Mouse (Mus musculus): Measurements from ENCODE around the gene Efnb1.

Gene Efnb1

DNA sequence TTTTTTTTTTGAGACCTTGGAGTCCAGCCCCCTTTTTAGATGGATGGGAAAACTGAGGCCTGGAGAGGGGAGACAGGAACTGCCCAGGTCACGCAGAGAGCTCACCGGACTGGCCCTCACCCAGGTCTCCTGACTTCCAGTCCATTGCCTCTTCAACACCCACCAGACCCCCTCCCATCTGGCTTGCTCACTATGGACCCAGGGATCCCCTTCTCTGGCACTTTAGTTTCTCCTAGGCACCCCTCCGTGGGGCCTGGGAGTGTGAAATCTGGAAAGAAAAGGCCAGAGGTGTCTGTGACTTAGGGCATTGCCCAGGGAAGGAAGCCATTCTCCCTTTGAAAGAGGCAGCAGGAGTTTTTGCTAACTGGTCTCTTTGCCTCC, 17.3 kb downstream of the Efnb1 start:
- no peak for DNase-seq (ENCODE audit: low spot score)

GRCm38 (mm10) chrX:99154358-99154757, 18.4 kb downstream of the Efnb1 start:
- no peak for DNase-seq (ENCODE audit: low spot score)

- no peak for DNase-seq (ENCODE audit: low spot score)
Observed at GRCm38 (mm10) chrX:99159020-99159419, 23.1 kb downstream of the Efnb1 start.

DNA sequence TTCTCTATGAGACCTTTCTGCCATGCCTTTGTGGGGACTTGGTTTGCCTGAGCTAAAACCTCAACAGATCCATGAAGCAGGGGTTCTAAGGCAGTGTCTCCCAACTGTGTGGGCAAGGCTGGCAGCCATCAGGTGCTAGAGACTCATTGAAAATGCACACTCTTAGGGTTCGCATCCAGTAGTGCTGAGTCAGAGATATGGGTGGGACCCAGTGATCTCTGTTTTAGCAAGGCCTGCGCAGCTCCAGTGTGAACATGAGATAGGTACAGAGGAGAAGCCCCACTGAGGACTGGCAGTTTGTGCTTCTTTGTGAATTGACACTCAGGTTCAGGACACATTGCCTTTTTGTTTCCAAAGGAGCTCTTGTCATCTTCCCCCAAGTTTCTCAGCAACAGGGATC, 28.2 kb downstream of the Efnb1 start:
- DNase-seq (ENCODE audit: low spot score): no peak

GRCm38 (mm10) chrX:99164855-99165368, 29.0 kb downstream of the Efnb1 start:
- DNase-seq (ENCODE audit: low spot score): no peak

- DNase-seq (ENCODE audit: low spot score): no peak
Observed at GRCm38 (mm10) chrX:99167014-99167413, 31.1 kb downstream of the Efnb1 start.

DNA sequence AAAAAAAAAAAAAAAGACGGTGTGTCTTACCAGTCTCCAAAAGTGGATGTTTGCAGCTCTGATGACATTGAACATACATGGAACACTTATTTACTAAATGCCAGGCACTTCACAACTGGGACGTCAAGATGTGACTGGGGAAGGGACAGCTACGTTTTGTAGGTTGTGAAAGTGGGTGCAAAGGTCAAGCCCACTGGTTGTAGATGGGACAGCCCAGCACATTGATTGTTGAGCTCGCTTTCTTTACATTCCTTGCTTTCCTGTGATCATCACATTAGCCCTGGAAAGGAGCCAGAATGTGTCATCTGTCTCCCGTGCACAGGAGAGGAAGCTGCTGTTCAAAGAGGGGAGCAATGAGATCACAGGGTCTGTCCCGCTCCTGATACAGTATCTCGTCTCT, 31.6 kb downstream of the Efnb1 start:
- DNase-seq (ENCODE audit: low spot score): no peak

- no peak for DNase-seq (ENCODE audit: low spot score)
Observed at GRCm38 (mm10) chrX:99172301-99172700, 36.4 kb downstream of the Efnb1 start.

DNA sequence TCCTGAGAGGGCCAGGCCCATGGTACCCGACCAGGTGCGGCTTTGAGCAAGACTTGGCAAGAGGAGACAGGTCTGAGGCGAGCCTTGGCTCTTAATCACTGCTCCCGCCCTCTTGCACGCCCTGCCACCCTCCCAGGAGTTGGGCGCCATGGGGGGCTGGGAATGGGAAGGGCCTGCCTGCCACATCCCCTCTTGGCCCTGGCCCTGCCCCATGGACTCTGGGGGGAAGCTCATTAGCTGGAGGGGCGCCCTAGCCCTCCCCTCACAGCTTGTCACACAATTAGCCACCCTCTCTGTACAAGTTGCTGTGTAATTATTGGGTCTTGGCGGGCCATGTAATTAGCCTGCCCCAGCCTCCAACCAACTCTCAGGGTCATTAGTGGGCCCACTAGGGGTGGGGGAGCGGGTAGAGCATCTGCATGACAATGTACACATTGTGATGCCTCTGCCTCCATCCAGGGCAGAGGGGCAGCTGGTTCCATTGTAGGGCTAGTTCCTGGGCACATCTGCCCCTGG, 49.2 kb downstream of the Efnb1 start:
- no peak for DNase-seq (ENCODE audit: low spot score)

DNA sequence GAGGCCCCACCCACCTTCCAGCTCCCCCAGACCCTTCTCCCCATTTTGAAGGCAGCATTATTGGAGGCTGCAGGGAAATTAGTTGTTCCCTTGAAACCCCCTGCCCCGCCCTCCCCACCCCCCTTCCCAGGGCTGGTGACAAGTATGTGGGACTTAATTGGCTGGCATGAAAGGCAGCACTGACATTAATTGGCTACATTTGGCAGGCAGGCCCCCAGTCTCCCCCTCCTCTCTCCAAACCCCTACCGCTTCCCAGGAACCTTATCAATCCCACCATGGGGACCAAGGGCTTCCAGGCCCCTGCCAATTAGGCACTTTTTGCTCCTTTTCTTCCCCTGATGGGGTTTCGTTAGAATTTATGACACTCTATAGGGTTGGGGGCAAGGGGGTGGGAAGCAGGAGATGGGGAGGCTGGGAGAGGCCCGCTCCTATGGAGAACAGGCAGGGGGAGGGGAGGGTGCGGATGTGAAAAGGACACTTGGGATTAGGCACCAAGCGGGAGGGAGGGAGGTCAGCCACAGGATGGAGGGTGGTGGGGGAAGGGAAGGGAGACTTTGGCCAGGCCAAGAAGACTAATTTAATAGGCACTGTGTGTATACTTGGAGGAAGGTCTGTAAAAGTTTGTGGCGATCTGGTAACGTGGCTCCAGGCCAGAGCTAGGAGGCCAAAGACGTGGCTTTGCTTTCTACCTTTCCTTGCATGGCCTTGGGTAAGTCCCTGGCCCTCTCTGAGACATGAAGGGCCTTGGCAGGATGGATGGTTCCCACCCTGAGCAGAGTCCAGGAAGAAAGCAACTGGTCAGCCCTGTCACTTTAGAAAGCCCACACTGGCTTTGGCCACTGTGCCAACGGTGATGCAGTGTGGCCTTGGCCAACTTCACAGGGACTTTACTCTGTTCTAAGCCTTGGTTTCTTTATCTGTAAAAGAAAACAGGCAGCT, 50.8 kb downstream of the Efnb1 start:
- no peak for DNase-seq (ENCODE audit: low spot score)

GRCm38 (mm10) chrX:99191441-99192087, 55.6 kb downstream of the Efnb1 start:
- DNase-seq (ENCODE audit: low spot score): no peak

GRCm38 (mm10) chrX:99196910-99197309, 61.0 kb downstream of the Efnb1 start:
- no peak for DNase-seq (ENCODE audit: low spot score)

DNA sequence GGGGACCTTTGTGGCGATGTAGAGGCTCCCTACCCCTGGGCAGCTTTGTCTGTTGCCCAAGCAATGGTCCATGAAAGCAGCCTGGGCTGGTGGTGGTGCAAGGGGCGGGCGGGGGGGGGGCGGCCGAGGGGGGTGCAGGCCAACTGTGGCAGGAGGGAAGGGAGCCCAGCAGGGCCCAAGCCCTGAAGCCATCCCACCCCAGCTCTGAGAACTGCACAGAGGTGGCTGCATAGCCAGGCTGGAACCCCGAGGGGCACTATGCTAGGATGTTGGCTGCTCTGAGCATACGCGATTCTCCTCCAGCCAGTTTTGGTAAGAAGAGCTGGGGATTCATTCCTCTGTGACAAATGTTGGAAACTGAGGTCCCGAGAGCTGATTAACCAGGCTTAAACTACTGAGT, 62.6 kb downstream of the Efnb1 start:
- DNase-seq (ENCODE audit: low spot score): no peak
